Mouse (Mus musculus) MEL (cell line): Measurements from ENCODE around the gene Cyp2d26.

ENCODE experiments used
- CTCF ChIP-seq, 3 experiments: IDR thresholded peaks in 2 of 3; conservative IDR thresholded peaks in 1 of 3; 2 replicates each; pipeline ENCODE4 v1.5.1; 2011 to 2012; ENCODE audit warnings: low read length in 3 of 3, low read depth in 2 of 3, mild to moderate bottlenecking in 2 of 3, improper control_type of control experiment in 1 of 3, inconsistent platforms in 1 of 3, mixed read lengths in 1 of 3, moderate library complexity in 1 of 3; ENCODE audit not compliant: control insufficient read depth in 1 of 3, insufficient read depth in 1 of 3, poor library complexity in 1 of 3, severe bottlenecking in 1 of 3
- MAFK ChIP-seq: IDR thresholded peaks from 2 replicates; pipeline ENCODE4 v1.6.1; 2011; ENCODE audit warnings: low read depth, mild to moderate bottlenecking, low read length, improper control_type of control experiment, borderline replicate concordance
- RAD21 ChIP-seq: IDR thresholded peaks from 2 replicates; pipeline ENCODE4 v1.6.1; 2011; ENCODE audit warnings: mild to moderate bottlenecking, low read depth, low read length, improper control_type of control experiment
- ZKSCAN1 ChIP-seq: IDR thresholded peaks from 2 replicates; pipeline ENCODE4 v1.6.1; 2012; ENCODE audit warnings: low read depth, mild to moderate bottlenecking, inconsistent platforms, low read length, improper control_type of control experiment, moderate library complexity
- ZMIZ1 ChIP-seq: IDR thresholded peaks from 2 replicates; pipeline ENCODE4 v1.6.1; 2012; ENCODE audit warnings: low read depth, mild to moderate bottlenecking, inconsistent platforms, low read length, improper control_type of control experiment, moderate library complexity

- TF ChIP-seq RAD21, result no peak
- no peak for TF ChIP-seq CTCF (IDR thresholded peaks at IDR 0.05 in 2 of 3, conservative IDR thresholded peaks at IDR 0.05 in 1 of 3; ENCODE audit: control insufficient read depth in 1 of 3, insufficient read depth in 1 of 3, low read depth in 2 of 3, low read length in 3 of 3, poor library complexity in 1 of 3, severe bottlenecking in 1 of 3)
- no peak for TF ChIP-seq MAFK
- no peak for TF ChIP-seq ZMIZ1
- TF ChIP-seq ZKSCAN1, result no peak
These were observed 10.3 kb downstream of the Cyp2d26 start for GRCm38 (mm10) chr15:82783800-82784199.
